9 mouse cellular contexts compared by ENCODE assay signal in the genomic region with DNA sequence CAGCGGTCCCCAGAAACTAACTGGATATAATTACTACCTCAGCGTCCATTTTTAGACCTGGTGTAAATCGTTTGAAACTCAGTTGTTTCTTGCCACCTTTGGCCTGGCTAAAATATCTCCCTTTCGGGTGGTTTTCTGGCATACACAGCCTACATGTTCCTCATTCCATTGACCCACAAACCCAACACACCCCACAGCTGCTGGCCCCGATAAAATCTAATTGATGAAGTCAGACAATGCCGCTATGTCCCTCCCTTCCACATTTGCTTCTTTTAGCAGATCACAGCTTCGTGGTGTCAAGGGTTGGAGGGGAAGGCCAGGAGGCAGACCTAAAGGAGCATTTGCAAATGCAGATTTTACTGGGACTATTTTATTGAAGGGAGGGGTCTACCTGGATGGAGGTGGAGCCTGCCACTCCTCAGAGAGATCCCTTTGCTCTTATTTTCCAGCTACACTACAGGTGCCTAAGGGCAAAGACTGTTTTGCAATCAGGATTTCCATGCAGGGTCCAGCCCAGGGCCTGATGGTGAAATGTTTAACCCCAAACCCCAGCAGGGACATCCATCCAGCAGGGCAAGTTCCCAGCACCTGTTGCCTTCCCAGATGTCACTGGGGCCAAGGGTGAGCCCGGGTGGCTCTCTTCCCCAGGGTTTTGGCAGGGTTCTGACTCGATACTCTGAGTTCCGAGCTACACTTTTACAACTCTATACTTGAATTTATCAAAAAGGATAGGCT. TPM values are rescaled to one million over a fixed set of nuclear protein-coding genes. Genes with fewer than 3 reads are reported as not detected.
DNase-seq lines count a peak whose midpoint lies in the region; ATAC-seq and TF ChIP-seq lines count a peak whose summit lies in the region.
"Had no signal": no experiment of that assay in that cellular context is flagged by ENCODE, and none has a peak within 500 bp of the region (broad histone marks: within the 10 kb centered on the region; RNA-seq: fewer than 3 reads in every experiment).

No protein-coding gene starts in this region.

- WGBS in heart, embryonic 15.5 days: 50% methylated on average over 10 of the region's 10 CpGs
- 54% methylated on average over 10 of the region's 10 CpGs for WGBS in midbrain, embryonic 10.5 days
- WGBS in kidney, adult 2 months: 51% methylated on average over 10 of the region's 10 CpGs

- H3K4me3 ChIP-seq in brown adipose tissue, adult 24 weeks (ENCODE audit: insufficient read depth, low read depth, low read length): peak overlapping the region; percentile 50
- H3K4me3 ChIP-seq in heart, embryonic 15.5 days: peak overlapping the region; percentile 43
- peak overlapping the region; percentile 51 for H3K4me3 ChIP-seq in midbrain, embryonic 10.5 days
- H3K4me3 ChIP-seq in kidney, adult 2 months (ENCODE audit: insufficient read depth, low read depth, low read length): no peak overlapping the region

- H3K27ac ChIP-seq in brown adipose tissue, adult 24 weeks (replicated peaks; ENCODE audit: low read depth, low read length): no peak overlapping the region
- H3K27ac ChIP-seq in heart, embryonic 15.5 days: no peak overlapping the region
- peak overlapping the region; percentile 83 for H3K27ac ChIP-seq in midbrain, embryonic 10.5 days (replicated peaks)
- no peak overlapping the region for H3K27ac ChIP-seq in kidney, adult 2 months (ENCODE audit: insufficient read depth, low read depth, low read length)
- H3K27ac ChIP-seq: liver, embryonic 14.5 days had no signal

- H3K36me3 ChIP-seq in heart, embryonic 15.5 days: no peaks in the 10 kb centered on the region
- peaks cover 6% of the 10 kb centered on the region for H3K36me3 ChIP-seq in midbrain, embryonic 10.5 days
- no peaks in the 10 kb centered on the region for H3K36me3 ChIP-seq in kidney, adult 2 months (ENCODE audit: control insufficient read depth, insufficient read depth, low read length)

- peak; percentile 56 for DNase-seq in adrenal gland, postnatal 10 days
- DNase-seq in adrenal gland, postnatal 36 days: no peak
- no peak for DNase-seq in midbrain, embryonic 10.5 days (ENCODE audit: low spot score)
- DNase-seq in spleen, postnatal 10 days (ENCODE audit: low spot score in 2 of 2): no peak
- DNase-seq in kidney, adult 2 months: no peak
- DNase-seq in right cerebral cortex, postnatal 25 days: no peak

- TF ChIP-seq CTCF in kidney, adult 2 months (conservative IDR thresholded peaks at IDR 0.05; ENCODE audit: insufficient read depth, insufficient read length, low read depth, low read length): no peak

- no peak for ATAC-seq in heart, embryonic 15.5 days (replicated peaks; ENCODE audit: insufficient number of reproducible peaks, insufficient read depth, low FRiP score, low read depth)

- peak overlapping the region; percentile 66 for H3K4me2 ChIP-seq in heart, embryonic 15.5 days

- no peaks in the 10 kb centered on the region for H3K9me3 ChIP-seq in heart, embryonic 15.5 days (replicated peaks)
- H3K9me3 ChIP-seq in midbrain, embryonic 10.5 days (replicated peaks): no peaks in the 10 kb centered on the region

- H3K27me3 ChIP-seq in heart, embryonic 15.5 days: peaks cover 66% of the 10 kb centered on the region
- peaks cover 39% of the 10 kb centered on the region for H3K27me3 ChIP-seq in midbrain, embryonic 10.5 days (ENCODE audit: low read depth, poor library complexity, severe bottlenecking)
- H3K27me3 ChIP-seq in kidney, adult 2 months (replicated peaks; ENCODE audit: control insufficient read depth, insufficient read depth, low read length): no peaks in the 10 kb centered on the region; the same call in none of the 2 replicates

- no peak overlapping the region for H3K9ac ChIP-seq in heart, embryonic 15.5 days
- H3K9ac ChIP-seq: liver, embryonic 14.5 days had no signal

- no peak for TF ChIP-seq POLR2A in kidney, adult 2 months (IDR thresholded peaks at IDR 0.05; ENCODE audit: low read depth, low read length)

- peaks cover 13% of the 10 kb centered on the region for H3K4me1 ChIP-seq in brown adipose tissue, adult 24 weeks (ENCODE audit: control insufficient read depth, insufficient read depth, insufficient read length, low read length)
- H3K4me1 ChIP-seq in heart, embryonic 15.5 days (replicated peaks): peaks cover 31% of the 10 kb centered on the region
- H3K4me1 ChIP-seq in midbrain, embryonic 10.5 days: peaks cover 45% of the 10 kb centered on the region
- no peaks in the 10 kb centered on the region for H3K4me1 ChIP-seq in kidney, adult 2 months (ENCODE audit: control insufficient read depth, insufficient read depth, low read length)

RNA-seq across cellular contexts. Expression of gene Rgma, which starts 3.6 kb away (rescaled TPM):
- 10 to 100 TPM; 10.3 to 20.0 TPM for total RNA-seq in adrenal gland, postnatal 10 days (2021)
- 10 to 100 TPM; 10.9 to 13.7 TPM for total RNA-seq in adrenal gland, postnatal 36 days (2021)
- 12.8 and 14.5 TPM in 2 replicates for polyA plus RNA-seq in brown adipose tissue, adult 24 weeks (2012; ENCODE audit: insufficient read depth, insufficient read length, missing spikeins)
- polyA plus RNA-seq in heart, embryonic 15.5 days (2015; fragmentation: Nextera tagmentation; extraction: Ambion mirVana): 3.3 and 5.9 TPM in 2 replicates
- 51.2 and 65.4 TPM in 2 replicates for polyA plus RNA-seq in midbrain, embryonic 10.5 days (2016; fragmentation: Nextera tagmentation; extraction: Ambion mirVana)
- 7.2 and 8.7 TPM in 2 replicates for polyA plus RNA-seq in kidney, adult 2 months (2012; rRNA removed)
